Mouse (Mus musculus) T-helper 2 cell (primary cell): ENCODE data around the gene Tspan1.

Experiments used
- in situ Hi-C: fragments of 300-600 bp; cut with MboI, MseI; formaldehyde crosslinking; loops from one replicate; pipeline ENCODE4 v1.15.1; 2025; ENCODE audit warnings: high pct_unique_total_duplicates

The Tspan1 gene

DNA sequence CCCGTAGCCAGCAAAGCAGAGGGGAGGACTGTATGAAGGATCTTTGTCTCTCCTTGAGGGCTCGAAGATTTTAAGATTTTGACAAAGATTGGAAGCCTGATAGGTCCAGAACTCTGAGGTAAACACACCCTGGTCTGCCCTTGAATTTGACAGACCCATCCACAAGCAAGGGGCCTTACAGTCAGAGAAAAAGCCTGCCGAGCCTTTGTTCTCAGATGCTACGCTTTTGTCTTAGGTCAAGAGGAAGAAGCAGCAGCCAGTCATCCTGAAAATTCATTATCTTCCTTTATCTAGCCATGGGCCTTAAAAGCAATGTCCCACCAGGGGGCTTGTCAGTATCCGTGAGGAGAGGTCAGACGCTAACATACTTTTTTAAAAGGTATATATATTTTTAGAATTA lies 39.4 kb downstream of the Tspan1 start:
- in situ Hi-C loops, result no loop called here

DNA sequence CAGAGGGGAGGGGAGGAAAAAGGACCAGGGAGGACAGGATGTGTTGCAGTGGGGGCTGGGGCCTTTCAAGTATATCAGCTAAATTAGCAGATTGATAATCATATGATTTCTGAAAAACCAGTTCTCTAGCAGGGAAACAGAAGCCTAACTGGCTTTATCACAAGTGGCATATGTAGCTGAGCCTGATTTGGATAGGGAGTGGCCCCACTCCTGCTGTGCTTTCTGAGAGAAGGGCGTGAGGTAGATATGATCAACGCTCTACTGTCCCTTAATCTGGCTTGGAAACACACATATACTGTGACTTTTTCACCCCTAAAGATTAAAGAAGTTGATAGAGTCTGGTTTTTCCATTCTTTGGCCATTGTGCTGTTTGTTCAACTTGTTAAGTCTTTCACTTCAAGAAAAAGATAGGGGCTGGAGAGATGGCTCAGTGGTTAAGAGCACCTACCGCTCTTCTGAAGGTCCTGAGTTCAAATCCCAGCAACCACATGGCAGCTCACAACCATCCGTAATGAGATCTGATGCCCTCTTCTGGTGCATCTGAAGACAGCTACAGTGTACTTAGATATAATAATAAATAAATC lies 41.5 kb downstream of the Tspan1 start:
- in situ Hi-C loops, result no loop called here

DNA sequence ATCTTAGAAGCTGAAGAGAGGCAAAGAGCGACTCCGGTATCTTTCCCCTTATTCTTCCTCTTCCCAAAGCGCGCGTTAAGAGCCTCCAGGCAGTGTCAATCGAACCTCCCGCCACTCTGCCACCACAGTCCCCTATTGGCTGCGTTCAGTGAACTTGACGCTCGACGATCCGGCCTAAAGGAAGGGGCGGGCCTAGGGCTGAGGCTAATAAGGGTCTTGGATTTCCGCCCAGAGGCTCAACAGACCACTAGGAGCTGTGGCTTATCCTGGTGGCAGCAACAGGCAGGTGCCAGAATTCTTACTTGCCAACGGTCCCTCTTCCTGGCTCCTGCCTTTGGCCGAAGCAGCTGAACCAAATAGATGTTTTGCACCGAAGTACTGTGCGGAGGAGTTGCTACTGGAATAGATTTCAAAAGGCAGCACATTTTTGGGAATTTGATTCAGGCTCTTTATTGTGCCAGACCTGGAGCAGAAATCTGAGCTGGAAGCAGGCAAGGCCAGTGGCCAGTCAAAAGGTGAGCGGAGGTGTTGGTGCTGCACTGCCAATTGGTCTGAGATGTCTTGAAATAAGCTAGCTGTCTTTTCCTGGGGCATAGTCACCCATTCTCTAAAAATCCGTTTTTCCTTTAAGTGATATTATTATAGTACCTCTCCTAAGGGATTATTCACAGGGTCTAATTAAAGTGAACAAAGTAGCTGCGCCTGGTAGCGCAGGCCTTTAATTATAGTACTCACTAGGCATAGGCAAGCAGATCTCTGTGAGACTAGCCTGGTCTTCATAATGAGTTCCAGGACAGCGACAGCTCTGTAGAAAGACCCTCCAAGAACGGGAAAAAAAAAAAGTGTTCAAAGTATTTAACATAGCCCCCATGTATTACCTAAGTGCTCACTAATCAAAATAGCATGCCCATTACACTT lies 43.5 kb downstream of the Tspan1 start, which contains the start of the genes Rad54l and Pomgnt1:
TSS of gene Rad54l (minus strand) at position 89 of the 918 bp plus-strand sequence.
TSS of gene Pomgnt1 (plus strand) at position 239 of the 918 bp plus-strand sequence.
- in situ Hi-C loops, result no loop called here

DNA sequence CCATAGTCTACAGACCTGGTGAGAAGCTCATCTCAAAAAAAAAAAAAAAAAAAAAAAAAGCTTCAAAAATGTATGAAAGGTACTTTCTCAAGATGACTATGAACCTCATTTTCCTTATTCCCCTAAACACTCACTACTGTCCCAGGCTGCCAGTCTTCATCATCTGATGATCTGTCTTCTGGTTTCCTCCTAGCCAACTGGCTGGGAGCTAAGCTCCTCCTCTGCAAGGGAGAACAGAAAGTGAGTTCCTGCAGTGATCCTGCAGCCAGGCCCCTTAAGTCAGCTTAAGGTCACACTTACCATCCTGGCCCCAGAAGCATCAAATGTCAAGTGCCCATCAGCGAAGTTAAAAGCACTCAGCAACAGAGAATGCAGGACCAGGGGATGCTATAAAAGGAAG lies 44.6 kb downstream of the Tspan1 start:
- in situ Hi-C loops, result no loop called here
